Mouse (Mus musculus): ENCODE data around the gene Tec. TPM values are rescaled to one million over a fixed set of nuclear protein-coding genes. Genes with fewer than 3 reads are reported as not detected.

Tec gene
- total and polyA plus RNA-seq, 3 experiments, result 7.9 to 25.9 (median 20.1) TPM

- peak; percentile 49; the same call in 1 of the 2 replicates for TF ChIP-seq EP300 (IDR thresholded peaks at IDR 0.05; ENCODE audit: low read length)
- TF ChIP-seq ELF1 (IDR thresholded peaks at IDR 0.05; ENCODE audit: low read depth, low read length), result no peak
- TF ChIP-seq PAX5 (IDR thresholded peaks at IDR 0.05; ENCODE audit: low read length), result no peak
- TF ChIP-seq RCOR1 (conservative IDR thresholded peaks at IDR 0.05; ENCODE audit: low read depth, low read length), result no peak
- no peak for TF ChIP-seq MEF2A (IDR thresholded peaks at IDR 0.05; ENCODE audit: borderline replicate concordance, low read depth, low read length)
- no peak for TF ChIP-seq CHD1 (IDR thresholded peaks at IDR 0.05; ENCODE audit: low read depth, low read length)
- no peak for TF ChIP-seq MYC (IDR thresholded peaks at IDR 0.05; ENCODE audit: low read depth, low read length)
These were observed 142.9 kb downstream of the Tec start (continued) for GRCm38 (mm10) chr5:72725404-72725803.

- Histone ChIP-seq H3K79me2 (replicated peaks; ENCODE audit: control insufficient read depth, extremely low read depth, insufficient read depth, poor library complexity, severe bottlenecking) (no peaks in the 10 kb centered on the region), H3K4me3 (replicated peaks in 1 of 3; ENCODE audit: low read depth in 2 of 3, low read length in 2 of 3, poor library complexity in 1 of 3) (no peak overlapping the region), H3K36me3 (replicated peaks in 1 of 2; ENCODE audit: control insufficient read depth in 1 of 2, insufficient read depth in 1 of 2, low read length in 1 of 2) (no peaks in the 10 kb centered on the region), H3K4me1 (ENCODE audit: control insufficient read depth in 1 of 2, insufficient read depth in 2 of 2) (peaks cover 10 to 26% of the 10 kb centered on the region in 2 experiments; a peak in 3 of 4 replicates), H3K4me2 (ENCODE audit: insufficient read depth, low read depth, poor library complexity, severe bottlenecking) (peak overlapping the region; percentile 13; the same call in 1 of the 2 replicates), H3K9me3 (replicated peaks; ENCODE audit: low read length) (no peaks in the 10 kb centered on the region), H3K27ac (ENCODE audit: insufficient read depth, low read depth) (no peak overlapping the region), H3K9ac (ENCODE audit: insufficient read depth, low read depth) (no peak overlapping the region), H3K27me3 (replicated peaks) (no peaks in the 10 kb centered on the region)
- DNase-seq (ENCODE audit: extremely low read depth), result peak; percentile 75
- TF ChIP-seq IRF4 (IDR thresholded peaks at IDR 0.05; ENCODE audit: low read depth, low read length) (peak; percentile 90), UBTF (IDR thresholded peaks at IDR 0.05; ENCODE audit: low read depth, low read length) (no peak), ETS1 (conservative IDR thresholded peaks at IDR 0.05; ENCODE audit: low read depth, low read length) (peak; percentile 44), JUND (conservative IDR thresholded peaks at IDR 0.05; ENCODE audit: low read depth, low read length) (peak; percentile 53; the same call in 1 of the 2 replicates), MEF2A (IDR thresholded peaks at IDR 0.05; ENCODE audit: borderline replicate concordance, low read depth, low read length) (peak; percentile 77), JUN (IDR thresholded peaks at IDR 0.05; ENCODE audit: insufficient read depth, low read depth, low read length) (peak; percentile 77; the same call in 1 of the 2 replicates), EP300 (IDR thresholded peaks at IDR 0.05; ENCODE audit: low read length) (peak; percentile 82), GABPA (IDR thresholded peaks at IDR 0.05; ENCODE audit: insufficient replicate concordance, low read depth, low read length) (no peak)
- dilution Hi-C loops (cut with MboI; ENCODE audit: extremely low pct_ligation_motif_present, extremely low pct_unique_long_range_greater_than_20kb, low sequenced_read_pairs) (no loop called here), in situ Hi-C loops (cut with MboI; ENCODE audit: low pct_ligation_motif_present, low pct_unique_long_range_greater_than_20kb, low sequenced_read_pairs) (loop anchor here (25.0 kb wide), 1 partner anchor 386 kb away; no protein-coding TSS in a partner anchor)
These were observed 144.9 kb downstream of the Tec start for GRCm38 (mm10) chr5:72723429-72723828.

- Histone ChIP-seq H3K4me3 (replicated peaks in 1 of 3; ENCODE audit: low read depth in 2 of 3, low read length in 2 of 3, poor library complexity in 1 of 3) (no peak overlapping the region), H3K27me3 (replicated peaks) (no peaks in the 10 kb centered on the region), H3K9me3 (replicated peaks; ENCODE audit: low read length) (no peaks in the 10 kb centered on the region), H3K79me2 (replicated peaks; ENCODE audit: control insufficient read depth, extremely low read depth, insufficient read depth, poor library complexity, severe bottlenecking) (no peaks in the 10 kb centered on the region), H3K9ac (ENCODE audit: insufficient read depth, low read depth) (no peak overlapping the region), H3K36me3 (replicated peaks in 1 of 2; ENCODE audit: control insufficient read depth in 1 of 2, insufficient read depth in 1 of 2, low read length in 1 of 2) (no peaks in the 10 kb centered on the region), H3K4me2 (ENCODE audit: insufficient read depth, low read depth, poor library complexity, severe bottlenecking) (no peak overlapping the region), H3K27ac (ENCODE audit: insufficient read depth, low read depth) (no peak overlapping the region), H3K4me1 (ENCODE audit: control insufficient read depth in 1 of 2, insufficient read depth in 2 of 2) (peaks cover 6 to 26% of the 10 kb centered on the region in 2 experiments; a peak in 2 of 4 replicates)
- dilution Hi-C loops (cut with MboI; ENCODE audit: extremely low pct_ligation_motif_present, extremely low pct_unique_long_range_greater_than_20kb, low sequenced_read_pairs) (no loop called here), in situ Hi-C loops (cut with MboI; ENCODE audit: low pct_ligation_motif_present, low pct_unique_long_range_greater_than_20kb, low sequenced_read_pairs) (loop anchor here (25.0 kb wide), 1 partner anchor 383 kb away; no protein-coding TSS in a partner anchor)
- TF ChIP-seq MEF2A (IDR thresholded peaks at IDR 0.05; ENCODE audit: borderline replicate concordance, low read depth, low read length) (no peak), E2F4 (IDR thresholded peaks at IDR 0.05; ENCODE audit: insufficient replicate concordance, low read depth, low read length) (no peak), SMC3 (IDR thresholded peaks at IDR 0.05; ENCODE audit: low read depth, low read length) (peak; percentile 44; the same call in 1 of the 2 replicates), BHLHE40 (IDR thresholded peaks at IDR 0.05; ENCODE audit: low read depth, low read length) (no peak), CTCF (conservative IDR thresholded peaks at IDR 0.05 in 1 of 2, IDR thresholded peaks at IDR 0.05 in 1 of 2; ENCODE audit: low read depth in 2 of 2, low read length in 2 of 2) (peak in 1 of 2 experiments; percentile 61; a peak in 3 of 4 replicates), RAD21 (IDR thresholded peaks at IDR 0.05; ENCODE audit: low read depth, low read length) (peak; percentile 35)
- no peak for DNase-seq (ENCODE audit: extremely low read depth)
These were observed 147.7 kb downstream of the Tec start for GRCm38 (mm10) chr5:72720587-72720986.

All from CH12.LX (cell line).